Mouse (Mus musculus): ENCODE results near the gene Myh6. TPM values are rescaled to one million over a fixed set of nuclear protein-coding genes. Genes with fewer than 3 reads are reported as not detected.

Gene Myh6
- 3.3 TPM in 1 of 2 replicates, not detected in the other for polyA plus RNA-seq (2011; ENCODE audit: insufficient read depth, insufficient read length, low replicate concordance, missing spikeins)

GRCm38 (mm10) chr14:54966320-54966977 is at the start of gene Myh6:
Myh6 (minus strand) TSS chr14:54966927.
- Histone ChIP-seq H3K27ac (ENCODE audit: control insufficient read depth, insufficient read depth, low read depth, low read length, poor library complexity) (no peak within 1 kb of the TSS), H3K4me3 (replicated peaks; ENCODE audit: control insufficient read depth, low read depth, low read length) (no peak within 1 kb of the TSS), H3K4me1 (ENCODE audit: control insufficient read depth, insufficient read depth, low read length) (no peaks in the 10 kb centered on the region)
- WGBS = 71% methylated on average over 7 of the region's 7 CpGs
- TF ChIP-seq POLR2A (IDR thresholded peaks at IDR 0.05; ENCODE audit: borderline replicate concordance, control insufficient read depth, low read depth, low read length) (no peak), CTCF (IDR thresholded peaks at IDR 0.05; ENCODE audit: control insufficient read depth, insufficient read depth, low read length) (no peak)

- WGBS = under 1% methylated on average over 17 of the region's 17 CpGs
These were observed 49.0 kb upstream of the Myh6 start for GRCm38 (mm10) chr14:55015767-55016111.

GRCm38 (mm10) chr14:55014991-55015766 is 48.5 kb upstream of the Myh6 start, which contains the start of gene Ngdn:
Ngdn (plus strand) TSS chr14:55015454.
- Histone ChIP-seq H3K4me3 (replicated peaks; ENCODE audit: control insufficient read depth, low read depth, low read length) (peak within 1 kb of the TSS; percentile 96), H3K4me1 (ENCODE audit: control insufficient read depth, insufficient read depth, low read length) (no peaks in the 10 kb centered on the region; the same call in none of the 2 replicates), H3K27ac (ENCODE audit: control insufficient read depth, insufficient read depth, low read depth, low read length, poor library complexity) (peak within 1 kb of the TSS; percentile 78)
- under 1% methylated on average over 36 of the region's 36 CpGs for WGBS
- peak; percentile 92; the same call in 1 of the 2 replicates for TF ChIP-seq POLR2A (IDR thresholded peaks at IDR 0.05; ENCODE audit: borderline replicate concordance, control insufficient read depth, low read depth, low read length)
- TF ChIP-seq CTCF (IDR thresholded peaks at IDR 0.05; ENCODE audit: control insufficient read depth, insufficient read depth, low read length) = peak; percentile 83

More at GRCm38 (mm10) chr14:55015767-55016111, 49.0 kb upstream of the Myh6 start:
- H3K4me1 ChIP-seq (ENCODE audit: control insufficient read depth, insufficient read depth, low read length) = no peaks in the 10 kb centered on the region; the same call in none of the 2 replicates
- TF ChIP-seq CTCF (IDR thresholded peaks at IDR 0.05; ENCODE audit: control insufficient read depth, insufficient read depth, low read length) (no peak), POLR2A (IDR thresholded peaks at IDR 0.05; ENCODE audit: borderline replicate concordance, control insufficient read depth, low read depth, low read length) (no peak)
- H3K27ac ChIP-seq (ENCODE audit: control insufficient read depth, insufficient read depth, low read depth, low read length, poor library complexity) = peak overlapping the region; percentile 51
- peak overlapping the region; percentile 96 for H3K4me3 ChIP-seq (replicated peaks; ENCODE audit: control insufficient read depth, low read depth, low read length)

- Histone ChIP-seq H3K4me3 (replicated peaks; ENCODE audit: control insufficient read depth, low read depth, low read length) (peak overlapping the region; percentile 83), H3K27ac (ENCODE audit: control insufficient read depth, insufficient read depth, low read depth, low read length, poor library complexity) (peak overlapping the region; percentile 78), H3K4me1 (ENCODE audit: control insufficient read depth, insufficient read depth, low read length) (no peaks in the 10 kb centered on the region; the same call in none of the 2 replicates)
- under 1% methylated on average over 27 of the region's 27 CpGs for WGBS
- TF ChIP-seq CTCF (IDR thresholded peaks at IDR 0.05; ENCODE audit: control insufficient read depth, insufficient read depth, low read length) (no peak), POLR2A (IDR thresholded peaks at IDR 0.05; ENCODE audit: borderline replicate concordance, control insufficient read depth, low read depth, low read length) (no peak)
These were observed 47.9 kb upstream of the Myh6 start for GRCm38 (mm10) chr14:55014591-55014990.

GRCm38 (mm10) chr14:55011116-55011515 is 44.4 kb upstream of the Myh6 start:
- TF ChIP-seq POLR2A (IDR thresholded peaks at IDR 0.05; ENCODE audit: borderline replicate concordance, control insufficient read depth, low read depth, low read length) (no peak), CTCF (IDR thresholded peaks at IDR 0.05; ENCODE audit: control insufficient read depth, insufficient read depth, low read length) (peak; percentile 23; the same call in 1 of the 2 replicates)
- H3K4me3 ChIP-seq (replicated peaks; ENCODE audit: control insufficient read depth, low read depth, low read length) = no peak overlapping the region
- H3K27ac ChIP-seq (ENCODE audit: control insufficient read depth, insufficient read depth, low read depth, low read length, poor library complexity) = no peak overlapping the region
- no peaks in the 10 kb centered on the region; the same call in none of the 2 replicates for H3K4me1 ChIP-seq (ENCODE audit: control insufficient read depth, insufficient read depth, low read length)
- 73% methylated on average over 4 of the region's 4 CpGs for WGBS

- TF ChIP-seq POLR2A (IDR thresholded peaks at IDR 0.05; ENCODE audit: borderline replicate concordance, control insufficient read depth, low read depth, low read length) (no peak), CTCF (IDR thresholded peaks at IDR 0.05; ENCODE audit: control insufficient read depth, insufficient read depth, low read length) (no peak)
- 76% methylated on average over 8 of the region's 8 CpGs for WGBS
- Histone ChIP-seq H3K4me1 (ENCODE audit: control insufficient read depth, insufficient read depth, low read length) (no peaks in the 10 kb centered on the region; the same call in 1 of the 2 replicates), H3K4me3 (replicated peaks; ENCODE audit: control insufficient read depth, low read depth, low read length) (no peak overlapping the region), H3K27ac (ENCODE audit: control insufficient read depth, insufficient read depth, low read depth, low read length, poor library complexity) (no peak overlapping the region)
These were observed 41.7 kb upstream of the Myh6 start for GRCm38 (mm10) chr14:55008417-55008816.

- Histone ChIP-seq H3K4me1 (ENCODE audit: control insufficient read depth, insufficient read depth, low read length) (no peaks in the 10 kb centered on the region; the same call in 1 of the 2 replicates), H3K4me3 (replicated peaks; ENCODE audit: control insufficient read depth, low read depth, low read length) (no peak overlapping the region)
- WGBS = 79% methylated on average over 9 of the region's 9 CpGs
These were observed 40.6 kb upstream of the Myh6 start for GRCm38 (mm10) chr14:55007120-55007908.

More at GRCm38 (mm10) chr14:55007120-55007908, 40.6 kb upstream of the Myh6 start:
- TF ChIP-seq POLR2A (IDR thresholded peaks at IDR 0.05; ENCODE audit: borderline replicate concordance, control insufficient read depth, low read depth, low read length) (no peak), CTCF (IDR thresholded peaks at IDR 0.05; ENCODE audit: control insufficient read depth, insufficient read depth, low read length) (no peak)
- H3K27ac ChIP-seq (ENCODE audit: control insufficient read depth, insufficient read depth, low read depth, low read length, poor library complexity) = no peak overlapping the region

Data from bone marrow, adult 2 months (tissue).